Mouse (Mus musculus) spleen, embryonic (tissue): ENCODE results near the gene Dzip1l.
"Not testable (repeated sequence)": the region's sequence is repeated elsewhere in the genome, so short reads cannot be mapped to it uniquely, and the experiment has no call there.

ENCODE experiments used
- CTCF ChIA-PET: fragments of 350-600 bp; sonication (Branson Sonifier 250); formaldehyde crosslinking; loops from one replicate; lab custom pipeline; 2022; lab: Charles Lee

Dzip1l gene

GRCm38 (mm10) chr9:99629281-99630011, at the start of gene Dzip1l:
Gene Dzip1l (plus strand): TSS chr9:99629496.
- CTCF ChIA-PET, result interaction anchor here (0.5 kb wide), 1 partner anchor 222 kb away, joined by 3 read pairs; no protein-coding TSS in a partner anchor

GRCm38 (mm10) chr9:99580655-99581054, 48.6 kb upstream of the Dzip1l start:
- CTCF ChIA-PET, result interaction anchor here (0.7 kb wide), 1 partner anchor 24 kb away, joined by 3 read pairs; no protein-coding TSS in a partner anchor

GRCm38 (mm10) chr9:99587505-99588202, 41.6 kb upstream of the Dzip1l start:
- CTCF ChIA-PET, result interaction anchor here (1.0 kb wide), 1 partner anchor 13 kb away, joined by 3 read pairs; no protein-coding TSS in a partner anchor

GRCm38 (mm10) chr9:99591144-99591543, 38.2 kb upstream of the Dzip1l start:
- CTCF ChIA-PET, result no interaction called here

GRCm38 (mm10) chr9:99599127-99599526, 30.2 kb upstream of the Dzip1l start:
- CTCF ChIA-PET, result not testable (repeated sequence)

- CTCF ChIA-PET, result no interaction called here
These were observed 25.7 kb upstream of the Dzip1l start for GRCm38 (mm10) chr9:99603566-99603965.

GRCm38 (mm10) chr9:99612202-99612601, 17.1 kb upstream of the Dzip1l start, which contains the start of gene A4gnt:
Gene A4gnt (plus strand): TSS chr9:99612502.
- CTCF ChIA-PET, result no interaction called here

GRCm38 (mm10) chr9:99619688-99620087, 9.6 kb upstream of the Dzip1l start:
- CTCF ChIA-PET, result interaction anchor here (0.7 kb wide), 1 partner anchor 184 kb away, joined by 5 read pairs; no protein-coding TSS in a partner anchor

- CTCF ChIA-PET, result no interaction called here
These were observed 9.1 kb upstream of the Dzip1l start for GRCm38 (mm10) chr9:99620196-99620595.

- CTCF ChIA-PET, result no interaction called here
These were observed 7.3 kb upstream of the Dzip1l start for GRCm38 (mm10) chr9:99622034-99622433.

GRCm38 (mm10) chr9:99622966-99623365, 6.3 kb upstream of the Dzip1l start:
- CTCF ChIA-PET, result no interaction called here

GRCm38 (mm10) chr9:99624117-99624516, 5.2 kb upstream of the Dzip1l start:
- CTCF ChIA-PET, result no interaction called here

- CTCF ChIA-PET, result no interaction called here
These were observed 715 bp upstream of the Dzip1l start for GRCm38 (mm10) chr9:99628581-99628980.

- CTCF ChIA-PET, result interaction anchor here (0.5 kb wide), 1 partner anchor 222 kb away, joined by 3 read pairs; no protein-coding TSS in a partner anchor
These were observed 775 bp downstream of the Dzip1l start for GRCm38 (mm10) chr9:99630071-99630470.

- CTCF ChIA-PET, result no interaction called here
These were observed 1.3 kb downstream of the Dzip1l start for GRCm38 (mm10) chr9:99630528-99631125.

- CTCF ChIA-PET, result no interaction called here
These were observed 2.5 kb downstream of the Dzip1l start for GRCm38 (mm10) chr9:99631781-99632180.

- CTCF ChIA-PET, result no interaction called here
These were observed 3.0 kb downstream of the Dzip1l start for GRCm38 (mm10) chr9:99632264-99632663.

- CTCF ChIA-PET, result no interaction called here
These were observed 7.5 kb downstream of the Dzip1l start for GRCm38 (mm10) chr9:99636776-99637175.

GRCm38 (mm10) chr9:99637227-99637626, 7.9 kb downstream of the Dzip1l start:
- CTCF ChIA-PET, result no interaction called here

- CTCF ChIA-PET, result no interaction called here
These were observed 8.4 kb downstream of the Dzip1l start for GRCm38 (mm10) chr9:99637736-99638135.

- CTCF ChIA-PET, result no interaction called here
These were observed 10.7 kb downstream of the Dzip1l start for GRCm38 (mm10) chr9:99639957-99640356.

- CTCF ChIA-PET, result no interaction called here
These were observed 16.1 kb downstream of the Dzip1l start for GRCm38 (mm10) chr9:99645416-99645815.
